Mouse (Mus musculus) embryo, embryonic 10 days (tissue): ENCODE data around the gene Tmcc3.

Source experiments
- DNase-seq: peaks from one replicate; pipeline ENCODE4 v3.0.0-alpha.2; 2015; ENCODE audit warnings: low spot score

The Tmcc3 gene

GRCm38 (mm10) chr10:94332358-94333137 lies 20.8 kb downstream of the Tmcc3 start:
- DNase-seq = no peak

GRCm38 (mm10) chr10:94333328-94333727 lies 21.6 kb downstream of the Tmcc3 start:
- no peak for DNase-seq

GRCm38 (mm10) chr10:94335047-94335446 lies 23.3 kb downstream of the Tmcc3 start:
- DNase-seq = no peak

- DNase-seq = no peak
Measured at GRCm38 (mm10) chr10:94336071-94336470, 24.3 kb downstream of the Tmcc3 start.

DNA sequence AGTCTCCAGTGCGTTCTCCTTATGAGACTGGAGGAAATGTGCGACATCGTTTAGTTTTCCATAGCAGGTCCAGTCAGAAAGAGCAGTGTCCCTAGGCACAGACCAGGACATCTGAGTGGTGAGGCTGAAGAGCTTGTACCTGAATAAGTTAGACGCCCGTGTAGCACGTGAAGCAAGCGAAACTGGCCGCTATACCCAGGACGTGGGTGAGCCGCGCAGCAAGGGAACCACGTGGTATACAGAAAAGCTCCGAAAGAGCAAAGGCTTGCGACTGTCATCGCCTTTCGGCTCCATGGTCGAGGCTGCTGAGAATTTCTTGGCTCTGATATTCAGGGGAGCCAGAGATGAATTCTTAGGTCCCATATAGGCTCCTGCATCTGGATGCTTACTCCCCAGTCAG lies 29.8 kb downstream of the Tmcc3 start:
- no peak for DNase-seq

DNA sequence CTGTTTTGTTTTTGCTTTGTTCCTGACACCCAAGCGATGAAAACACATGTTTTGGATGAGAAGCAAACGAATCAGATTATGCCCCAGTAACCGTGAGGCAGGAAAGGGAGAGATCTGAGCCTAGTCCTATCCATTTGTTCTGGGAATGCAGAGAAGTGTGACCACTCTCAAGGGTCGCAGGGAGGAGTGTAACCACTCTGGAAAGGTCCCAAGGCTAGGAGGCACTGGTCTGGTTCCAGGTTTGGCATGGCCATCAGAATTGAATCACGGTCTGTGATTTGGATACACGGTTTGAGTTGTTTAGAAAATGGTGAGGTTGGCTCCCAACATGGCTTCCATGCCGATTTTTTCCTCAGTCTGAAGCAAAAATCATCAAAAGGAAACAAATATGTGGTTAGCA lies 30.5 kb downstream of the Tmcc3 start:
- no peak for DNase-seq

DNA sequence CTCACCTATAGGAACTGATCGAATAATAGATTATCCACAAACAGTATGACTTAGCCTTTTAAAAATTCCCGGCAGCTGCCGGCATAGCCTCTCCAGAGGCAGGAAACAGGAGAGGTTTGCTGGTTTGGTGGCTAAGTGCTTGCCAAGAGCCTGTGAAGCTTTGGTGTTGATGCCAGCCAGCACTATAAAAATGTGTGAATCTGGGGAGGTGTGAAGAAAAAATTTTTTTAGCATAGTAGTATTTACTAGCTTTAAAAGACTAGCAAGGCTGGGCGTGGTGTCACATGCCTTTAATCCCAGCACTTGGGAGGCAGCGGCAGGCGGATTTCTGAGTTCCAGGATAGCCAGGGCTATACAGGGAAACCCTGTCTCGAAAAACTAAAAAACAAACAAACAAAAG lies 31.8 kb downstream of the Tmcc3 start:
- DNase-seq = no peak

DNA sequence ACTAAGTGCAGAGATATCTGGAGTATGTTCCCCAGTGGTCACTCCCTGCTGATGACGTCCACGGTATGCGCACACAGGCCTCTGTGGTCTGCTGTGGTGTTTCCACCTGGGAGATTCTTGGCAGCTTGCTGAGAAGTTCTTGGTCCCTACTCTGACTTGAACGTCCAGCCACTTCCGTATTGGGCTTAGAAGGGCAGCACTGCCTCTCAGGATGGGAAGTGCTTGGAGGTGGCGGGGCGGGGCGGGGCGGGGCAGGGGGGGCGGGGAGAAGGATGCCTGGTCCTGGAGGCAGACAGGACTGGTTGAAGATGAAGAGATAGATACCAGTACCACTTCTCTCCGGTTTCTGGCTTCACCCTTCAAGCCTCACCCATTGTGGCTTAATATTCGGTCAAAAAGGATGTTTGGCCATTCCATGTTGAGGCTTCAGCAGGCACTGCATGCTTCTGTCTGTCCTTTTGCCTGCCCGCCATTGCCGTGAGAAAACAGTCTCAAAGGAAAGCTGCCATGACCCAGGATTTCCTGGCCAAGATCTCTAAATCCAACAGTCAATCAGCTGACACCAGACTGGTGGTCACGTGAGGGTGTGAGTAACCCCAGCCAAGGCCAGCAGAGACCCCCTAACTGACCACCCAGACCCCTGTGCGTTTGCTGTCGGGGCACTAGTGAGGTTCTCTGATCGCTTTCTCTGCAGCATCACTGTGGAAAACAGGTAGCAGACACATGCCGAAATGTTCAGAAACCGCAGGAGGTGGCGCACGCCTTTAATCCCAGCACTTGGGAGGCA lies 33.1 kb downstream of the Tmcc3 start:
- DNase-seq = peak; percentile 7

DNA sequence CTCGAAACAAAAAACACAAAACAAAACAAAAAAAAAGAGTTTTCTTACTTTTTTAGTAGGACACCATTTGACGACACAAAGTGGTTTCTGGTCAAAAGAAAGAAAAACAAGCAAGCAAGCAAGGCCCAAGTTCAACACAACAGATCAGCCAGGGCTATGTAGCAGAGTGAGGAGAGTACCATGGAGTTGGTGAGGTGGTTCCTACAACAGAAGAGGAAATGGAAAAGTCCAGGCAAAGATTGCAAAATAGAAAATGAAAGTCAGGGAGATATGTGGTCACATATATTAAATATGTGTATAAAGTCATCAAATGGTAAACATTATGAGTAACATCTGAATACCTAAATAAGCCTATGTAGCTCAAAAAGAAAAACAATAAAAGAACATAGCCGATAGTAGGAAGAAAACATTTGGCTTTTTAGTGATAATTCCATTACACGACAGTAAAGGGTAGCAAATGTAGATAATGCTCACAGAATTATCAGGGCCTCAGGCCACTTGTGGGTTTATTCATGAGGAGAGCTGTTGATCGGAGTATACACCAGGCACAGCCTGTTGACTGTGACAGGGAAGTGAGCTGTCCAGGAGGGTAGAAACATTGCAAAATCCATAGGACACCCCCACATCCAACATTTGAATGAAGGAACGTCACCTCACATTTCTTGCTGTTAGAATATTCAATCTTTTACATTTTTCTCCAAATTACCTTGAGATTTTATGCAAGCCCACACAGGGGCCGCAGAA lies 33.9 kb downstream of the Tmcc3 start:
- DNase-seq = no peak

DNA sequence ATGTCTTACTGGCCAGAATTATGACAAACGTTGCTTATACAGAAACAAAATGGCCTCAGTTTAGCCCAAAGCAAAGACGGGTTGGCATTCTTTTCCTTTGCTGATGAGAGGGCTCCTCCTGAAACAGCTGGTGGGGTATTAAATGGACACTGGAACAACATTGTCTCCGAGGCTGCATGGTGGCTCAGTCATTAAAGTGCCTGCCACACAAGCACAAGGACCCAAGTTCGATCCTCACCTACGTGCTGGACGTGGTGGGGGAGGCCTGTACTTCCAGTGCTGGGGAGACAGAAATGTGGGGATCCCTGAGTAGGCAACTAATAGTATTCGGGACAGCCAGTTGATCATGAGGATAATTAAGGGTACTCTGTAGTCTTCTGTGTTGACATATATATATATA lies 34.8 kb downstream of the Tmcc3 start:
- no peak for DNase-seq

DNA sequence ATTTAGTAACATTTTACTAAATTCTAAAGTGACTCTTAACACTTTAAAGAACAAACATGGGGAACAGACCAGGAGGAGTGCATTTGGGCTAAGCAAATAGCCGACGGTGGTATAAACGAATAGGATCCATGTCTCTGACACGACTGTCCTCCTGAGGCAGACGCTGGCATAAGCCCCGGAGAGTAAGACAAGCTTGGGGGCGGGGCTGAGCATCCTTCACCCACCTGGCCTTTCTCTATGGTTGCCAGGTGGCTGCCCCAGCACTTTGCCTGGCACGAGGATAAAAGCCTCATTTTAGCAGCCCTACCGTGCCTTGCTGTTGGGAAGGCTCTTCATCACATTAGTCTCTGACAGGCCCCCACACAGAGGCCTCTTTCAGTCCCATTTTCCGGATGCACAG lies 35.5 kb downstream of the Tmcc3 start:
- DNase-seq = no peak

DNA sequence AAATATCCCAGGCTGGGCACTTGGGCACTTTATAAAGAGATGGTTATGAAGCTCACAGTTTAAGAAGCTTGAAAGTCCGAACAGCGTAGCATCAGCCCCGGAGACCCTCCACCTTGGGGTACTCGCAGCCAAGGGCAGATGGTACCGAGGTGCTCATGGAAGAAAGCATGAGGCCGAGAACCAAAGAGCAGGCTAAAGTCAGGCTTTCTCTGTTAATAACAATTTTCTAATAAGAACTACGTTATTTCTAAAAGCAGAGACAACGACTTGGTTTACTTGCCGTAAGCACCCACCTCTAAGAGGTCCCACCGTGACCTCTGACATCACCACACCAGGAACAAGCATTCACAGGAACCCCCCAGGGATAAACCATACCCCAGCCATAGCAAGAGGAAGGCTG lies 36.2 kb downstream of the Tmcc3 start:
- no peak for DNase-seq

DNA sequence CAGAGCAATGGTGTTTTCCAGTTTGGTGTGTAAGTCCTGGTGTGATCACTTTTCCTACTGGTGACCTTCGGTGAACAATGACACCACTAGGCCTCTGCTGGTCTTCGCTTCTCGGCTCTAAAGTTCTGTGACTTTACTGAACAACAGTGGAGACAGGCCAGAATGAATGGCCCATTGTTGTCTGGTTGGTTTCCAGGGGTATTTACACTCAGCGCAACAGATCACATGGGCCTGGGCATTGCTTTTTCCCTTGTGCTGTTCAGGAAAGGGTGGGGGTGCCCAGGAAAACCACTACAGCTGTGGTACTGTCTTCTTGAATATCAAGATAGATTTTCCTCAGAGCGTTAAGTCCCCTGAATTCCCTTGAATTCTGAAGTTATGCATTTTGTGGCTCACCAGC lies 38.5 kb downstream of the Tmcc3 start:
- peak; percentile 24 for DNase-seq

GRCm38 (mm10) chr10:94350896-94351661 lies 39.3 kb downstream of the Tmcc3 start:
- DNase-seq = no peak

- DNase-seq = no peak
Measured at GRCm38 (mm10) chr10:94352172-94352876, 40.6 kb downstream of the Tmcc3 start.

DNA sequence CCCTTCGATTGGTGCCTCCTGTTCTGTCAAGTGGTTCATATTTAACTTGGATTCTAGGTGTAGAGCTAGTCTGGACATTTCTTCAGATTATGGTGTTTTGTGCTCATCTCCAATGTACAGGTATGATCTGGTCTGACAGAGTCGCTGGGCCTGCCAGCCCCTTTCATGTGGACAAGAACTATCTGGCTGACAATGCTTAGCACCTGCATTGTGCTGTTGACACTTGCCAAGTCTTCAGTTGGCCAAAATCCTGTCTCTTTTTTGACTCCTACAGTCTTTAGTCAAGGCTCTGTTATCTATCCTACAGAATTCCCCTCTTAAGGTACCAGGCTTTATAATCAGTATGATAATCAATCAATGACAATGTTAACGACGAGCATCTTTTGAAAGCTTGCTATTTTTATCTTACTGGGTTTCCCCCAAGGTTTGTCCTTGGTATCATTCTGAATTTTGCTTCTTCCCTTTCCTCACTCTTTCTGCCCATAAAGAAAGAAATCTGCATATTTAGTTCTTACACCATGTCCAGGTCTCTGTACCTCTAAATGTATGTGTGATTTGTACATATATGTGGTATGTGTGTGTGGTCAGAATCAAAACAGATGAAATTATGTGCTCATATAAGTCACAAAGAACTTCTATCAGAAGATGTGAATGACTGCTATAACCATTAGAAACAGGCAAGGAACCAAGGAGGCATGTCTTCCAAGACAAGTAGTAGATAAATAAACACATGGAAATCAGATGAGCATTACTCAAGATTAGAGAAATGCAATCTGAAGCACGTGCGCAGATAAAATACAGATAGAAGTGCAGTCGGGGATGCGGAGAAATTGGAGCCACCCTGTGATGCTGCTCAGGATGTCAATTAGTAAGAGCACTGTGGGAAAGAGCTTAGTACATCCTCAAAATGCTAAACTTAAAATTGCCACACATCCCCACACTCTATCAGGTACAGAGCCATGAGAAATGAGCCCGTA lies 41.4 kb downstream of the Tmcc3 start:
- DNase-seq = no peak

DNA sequence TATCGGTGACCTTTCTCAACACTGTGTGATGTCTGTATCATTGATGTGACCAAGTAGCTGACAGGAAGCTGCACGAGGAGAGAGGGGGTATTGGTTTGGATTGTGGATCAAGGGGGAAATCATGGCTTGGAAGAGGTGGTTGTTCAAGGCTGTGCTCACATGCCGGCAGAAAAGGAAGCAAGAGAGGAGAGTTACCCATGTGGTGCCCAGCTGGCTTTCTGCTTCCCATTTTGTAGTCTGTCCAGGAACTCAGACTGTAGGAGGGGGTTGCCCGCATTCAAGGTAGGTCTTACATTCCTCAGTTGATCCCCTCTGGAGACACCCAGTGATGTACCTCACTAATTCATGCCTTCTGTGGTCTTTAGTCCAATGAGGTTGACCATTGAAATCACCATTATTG lies 42.3 kb downstream of the Tmcc3 start:
- no peak for DNase-seq

GRCm38 (mm10) chr10:94354427-94354826 lies 42.7 kb downstream of the Tmcc3 start:
- no peak for DNase-seq

- DNase-seq = no peak
Measured at GRCm38 (mm10) chr10:94356504-94357169, 44.9 kb downstream of the Tmcc3 start.

- no peak for DNase-seq
Measured at GRCm38 (mm10) chr10:94360664-94361063, 48.9 kb downstream of the Tmcc3 start.
